Mouse (Mus musculus) left cerebral cortex, adult 6 months (tissue): ENCODE data around the gene Kcnh4. TPM values are rescaled to one million over a fixed set of nuclear protein-coding genes. Genes with fewer than 3 reads are reported as not detected.

Source experiments
- long read RNA-seq, 2 experiments: library from polyadenylated mRNA; unstranded; transcript quantifications; one replicate each; pipeline ENCODE4 v2.0.0; 2019 to 2020
- polyA plus RNA-seq: library from polyadenylated mRNA; unstranded; fragments of <200 nt; fragmentation: Nextera tagmentation; gene quantifications from 2 replicates; pipeline ENCODE4 v1.2.3, GENCODE M21; 2021

The Kcnh4 gene
- 1.0 and 2.6 TPM in 2 replicates for polyA plus RNA-seq
- long read RNA-seq, experiment 1, partial matches to known transcripts, result 1 of 3 reads
- long read RNA-seq, experiment 1, other reads (novel, unspliced or antisense), result 2 of 3 reads
- long read RNA-seq, experiment 2, partial matches to known transcripts, result 1 of 1 reads
- long read RNA-seq, experiment 2, other reads (novel, unspliced or antisense), result 0 of 1 reads

GRCm38 (mm10) chr11:100759611-100760233 lies at the start of gene Kcnh4:
Gene Kcnh4, minus strand, starts transcription at chr11:100759942.

GRCm38 (mm10) chr11:100770646-100771408 lies 11.1 kb upstream of the Kcnh4 start, which contains the start of gene Ghdc:
Gene Ghdc, minus strand, starts transcription at chr11:100770957.

GRCm38 (mm10) chr11:100762831-100763230 lies 3.1 kb upstream of the Kcnh4 start, which contains the start of gene Hcrt:
Gene Hcrt, minus strand, starts transcription at chr11:100762931.

GRCm38 (mm10) chr11:100738066-100738604 lies 21.6 kb downstream of the Kcnh4 start, which contains the start of gene Rab5c:
Gene Rab5c, minus strand, starts transcription at chr11:100738215.

GRCm38 (mm10) chr11:100713735-100714533 lies 45.8 kb downstream of the Kcnh4 start, which contains the start of gene Hspb9:
Gene Hspb9, plus strand, starts transcription at chr11:100713850.

GRCm38 (mm10) chr11:100711783-100712615 lies 47.7 kb downstream of the Kcnh4 start, which contains the start of gene Kat2a:
Gene Kat2a, minus strand, starts transcription at chr11:100712465.

GRCm38 (mm10) chr11:100703851-100704531 lies 55.8 kb downstream of the Kcnh4 start, which contains the start of gene Dhx58:
Gene Dhx58, minus strand, starts transcription at chr11:100704271.

GRCm38 (mm10) chr11:100692164-100692616 lies 67.6 kb downstream of the Kcnh4 start, which contains the start of gene Zfp385c:
Gene Zfp385c, minus strand, starts transcription at chr11:100692455.

Other genes with a start within 250 kb of the Kcnh4 start
- gene Acly, start 231.9 kb downstream of the Kcnh4 start, polyA plus RNA-seq, result 72.4 and 92.4 TPM in 2 replicates
- gene Ttc25, start 214.3 kb downstream of the Kcnh4 start, polyA plus RNA-seq, result 0.95 and 1.1 TPM in 2 replicates
- 359 and 428 TPM in 2 replicates for gene Cnp, start 185.0 kb downstream of the Kcnh4 start, polyA plus RNA-seq
- gene Nkiras2, start 140.7 kb downstream of the Kcnh4 start, polyA plus RNA-seq, result 14.5 and 16.5 TPM in 2 replicates
- gene Dnajc7, start 139.8 kb downstream of the Kcnh4 start, polyA plus RNA-seq, result 127 and 154 TPM in 2 replicates
- gene Zfp385c, start 67.5 kb downstream of the Kcnh4 start, polyA plus RNA-seq, result 0.04 and 0.23 TPM in 2 replicates
- 1.0 and 1.4 TPM in 2 replicates for gene Dhx58, start 55.7 kb downstream of the Kcnh4 start, polyA plus RNA-seq
- gene Kat2a, start 47.5 kb downstream of the Kcnh4 start, polyA plus RNA-seq, result 14.8 and 32.0 TPM in 2 replicates
- 0.34 TPM in 1 of 2 replicates, not detected in the other for gene Hspb9, start 46.1 kb downstream of the Kcnh4 start, polyA plus RNA-seq
- 43.2 and 51.8 TPM in 2 replicates for gene Rab5c, start 21.7 kb downstream of the Kcnh4 start, polyA plus RNA-seq
- gene Hcrt, start 3.0 kb upstream of the Kcnh4 start, polyA plus RNA-seq, result 0.51 and 1.3 TPM in 2 replicates
- 5.9 TPM in 2 replicates for gene Ghdc, start 11.0 kb upstream of the Kcnh4 start, polyA plus RNA-seq
- gene Stat5b, start 90.8 kb upstream of the Kcnh4 start, polyA plus RNA-seq, result 4.1 and 5.4 TPM in 2 replicates
- gene Stat5a, start 99.4 kb upstream of the Kcnh4 start, polyA plus RNA-seq, result 1.2 and 1.8 TPM in 2 replicates
- gene Stat3, start 179.6 kb upstream of the Kcnh4 start, polyA plus RNA-seq, result 16.6 and 19.2 TPM in 2 replicates
- 18.5 and 21.2 TPM in 2 replicates for gene Cavin1, start 210.9 kb upstream of the Kcnh4 start, polyA plus RNA-seq
- 117 and 194 TPM in 2 replicates for gene Atp6v0a1, start 249.5 kb upstream of the Kcnh4 start, polyA plus RNA-seq